Mouse (Mus musculus) yolk sac, embryonic 10.5 days (tissue): ENCODE measurements at regions not wholly inside any gene's neighbourhood (a gene's known extent, or its start where the extent isn't known, plus 50 kb on each side); places are given as distances from the start of the nearest gene placed in this dataset.
"Not testable (repeated sequence)": the region's sequence is repeated elsewhere in the genome, so short reads cannot be mapped to it uniquely, and the experiment has no call there.

ENCODE experiments used
- DNase-seq: peaks from one replicate; pipeline ENCODE4 v3.0.0-alpha.2; 2017; ENCODE audit warnings: low spot score

DNA sequence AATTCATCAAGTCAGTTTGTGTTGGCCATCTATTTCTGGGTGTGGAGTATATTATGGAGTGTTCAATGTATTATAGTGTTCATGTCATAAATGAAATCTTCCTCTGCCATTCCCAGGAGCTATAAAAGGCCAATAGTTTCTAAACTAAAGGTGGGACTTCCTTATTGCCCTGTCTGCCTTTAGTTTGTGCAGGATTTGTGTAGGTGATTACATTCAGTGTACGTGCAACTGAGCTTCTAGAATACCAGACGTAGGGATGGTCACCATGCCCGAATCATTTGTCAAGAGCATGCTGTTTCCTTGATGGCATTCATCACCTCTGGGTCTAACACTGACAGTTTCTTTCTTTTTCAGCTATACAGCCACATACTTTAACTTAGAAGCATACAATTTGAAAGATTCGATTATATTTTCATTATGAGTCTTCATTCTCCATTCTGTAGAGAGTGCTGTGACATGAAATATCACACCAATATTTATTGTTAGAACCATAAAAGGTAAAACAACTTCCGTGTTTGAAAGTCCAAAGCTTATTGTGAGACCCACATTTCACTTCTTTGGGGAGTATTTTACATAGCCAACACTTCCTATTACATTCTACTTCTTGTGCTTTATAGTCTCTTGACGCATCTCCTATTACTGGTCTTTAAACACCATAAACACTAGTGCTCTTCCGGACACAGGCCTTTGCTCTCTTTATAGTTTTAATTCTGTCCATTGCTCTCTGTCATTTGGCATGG is 494.1 kb upstream of the Klf6 start:
- DNase-seq = no peak

- no peak for DNase-seq
Measured at GRCm38 (mm10) chr13:5370007-5370406, 491.3 kb upstream of the Klf6 start.

DNA sequence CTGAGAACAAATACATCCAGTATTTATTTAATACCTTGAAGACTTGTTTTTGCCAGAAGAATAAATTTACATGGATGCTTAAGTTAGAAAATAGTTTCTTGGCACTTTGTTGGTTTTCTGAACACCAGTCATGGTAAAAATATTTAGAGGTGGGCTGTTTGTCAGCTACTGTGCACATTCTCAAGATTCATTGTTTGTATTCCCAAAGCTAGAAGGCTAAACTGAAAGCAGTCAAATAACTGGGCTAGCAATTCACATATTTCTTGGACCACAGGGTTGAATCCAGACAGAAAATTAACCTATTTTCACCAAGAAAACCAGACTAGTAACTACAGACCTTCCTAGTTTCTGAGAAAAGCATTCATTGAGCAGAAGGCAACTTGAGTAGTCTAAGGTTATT is 488.1 kb upstream of the Klf6 start:
- DNase-seq = no peak

DNA sequence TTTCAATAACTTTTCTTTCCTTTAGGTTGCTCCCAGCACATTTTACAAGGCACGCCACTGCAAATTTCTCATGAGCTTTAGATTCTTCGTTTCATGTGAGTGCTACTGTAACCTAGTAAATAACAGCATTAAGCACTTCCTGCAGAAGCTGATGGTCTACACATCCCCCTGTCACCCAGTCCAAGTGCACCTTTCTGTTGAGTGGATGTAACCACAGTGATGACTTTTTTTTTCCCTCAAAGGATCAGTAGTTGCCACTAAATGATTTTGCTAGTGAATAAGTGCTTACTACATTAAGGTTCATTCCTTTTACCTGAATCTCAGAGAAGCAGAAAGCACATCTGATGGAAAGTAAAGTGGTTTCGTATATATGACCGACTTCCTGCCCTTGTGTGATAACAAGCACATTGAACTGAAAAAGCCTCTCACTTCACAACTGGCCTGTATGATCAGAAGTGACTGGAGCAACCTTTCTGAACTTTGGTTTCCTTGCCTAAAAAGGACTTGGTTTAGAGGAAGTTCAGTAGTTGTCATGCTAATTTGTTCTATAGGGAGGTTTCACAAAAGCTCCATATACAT is 453.0 kb upstream of the Klf6 start:
- no peak for DNase-seq

DNA sequence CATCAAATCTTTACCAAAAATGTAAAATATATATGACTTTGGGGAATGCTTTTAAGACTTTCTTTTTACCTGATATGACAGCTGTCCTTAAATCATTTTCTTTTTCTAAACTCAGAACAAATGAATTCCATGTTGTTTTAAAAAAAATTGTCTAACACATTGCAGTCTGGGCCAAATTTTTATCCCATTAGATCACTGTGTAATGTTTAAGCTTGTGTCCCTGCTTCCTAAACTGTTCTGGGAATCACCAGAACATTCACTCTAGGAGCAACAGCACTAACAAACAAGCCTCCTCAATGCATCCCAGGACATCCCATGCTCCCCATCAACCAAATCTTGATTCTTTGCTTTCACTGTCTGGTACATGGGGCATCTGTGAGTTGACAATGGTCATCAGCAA is 449.2 kb upstream of the Klf6 start:
- DNase-seq = no peak

- not testable (repeated sequence) for DNase-seq
Measured at GRCm38 (mm10) chr13:5413009-5413408, 448.3 kb upstream of the Klf6 start.

GRCm38 (mm10) chr13:5424110-5424509 is 437.2 kb upstream of the Klf6 start:
- no peak for DNase-seq

- no peak for DNase-seq
Measured at GRCm38 (mm10) chr13:5425491-5426232, 435.6 kb upstream of the Klf6 start.

DNA sequence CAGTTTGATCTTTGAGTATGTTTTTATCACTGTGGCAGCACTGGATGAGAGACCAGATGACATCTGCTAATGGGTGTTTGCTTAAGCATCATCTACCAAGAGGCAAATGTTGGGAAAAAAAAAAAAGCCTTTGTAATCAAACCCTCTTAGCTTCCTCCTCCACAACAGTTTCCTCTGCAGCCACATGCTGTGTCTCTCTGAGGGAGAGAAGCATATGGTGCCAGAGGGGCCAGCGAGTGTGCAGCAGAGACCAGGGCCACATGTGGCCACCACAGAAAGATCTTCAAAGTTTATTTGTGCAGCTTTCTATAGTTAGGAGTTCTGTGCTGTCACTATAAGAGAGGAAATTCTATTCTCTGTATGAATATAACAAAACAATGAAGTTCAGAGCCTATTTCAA is 427.6 kb upstream of the Klf6 start:
- DNase-seq = no peak

DNA sequence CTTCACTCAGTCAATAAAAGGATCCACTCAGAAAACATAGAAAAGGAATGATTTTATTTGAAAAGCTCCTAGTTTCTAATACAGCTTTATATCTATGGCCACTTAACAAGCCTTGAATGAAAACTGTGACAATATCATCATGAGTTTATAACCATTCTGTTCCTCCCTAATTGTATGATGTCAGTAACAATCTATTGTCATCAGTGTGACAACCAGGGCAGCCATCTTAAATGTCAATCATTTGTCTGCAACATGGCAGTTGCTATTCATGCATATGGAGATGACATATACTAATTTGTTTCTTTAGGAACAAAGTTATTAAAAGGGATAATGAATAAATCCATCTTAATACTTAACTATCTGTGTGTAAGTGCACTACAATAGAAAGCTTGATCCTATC is 426.2 kb upstream of the Klf6 start:
- no peak for DNase-seq

DNA sequence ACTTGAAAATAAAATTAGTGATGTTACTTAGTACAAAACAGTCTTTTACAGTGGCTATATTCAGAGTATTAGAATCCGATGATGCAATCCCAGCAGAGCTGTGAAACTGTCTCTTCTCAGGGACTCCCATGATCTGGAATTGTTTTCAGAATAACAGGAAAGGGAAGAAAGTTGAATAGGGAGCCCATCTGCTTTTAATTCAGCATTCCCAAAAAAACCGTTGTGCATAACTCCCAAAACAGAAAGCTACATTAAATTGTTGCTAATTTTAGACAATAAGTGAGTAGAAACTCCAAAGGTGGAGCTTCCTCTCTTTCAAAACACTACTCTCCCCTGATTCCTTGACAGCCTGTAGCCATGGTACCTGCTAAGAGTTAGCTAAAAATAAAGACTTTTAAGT is 425.1 kb upstream of the Klf6 start:
- DNase-seq = no peak

- no peak for DNase-seq
Measured at GRCm38 (mm10) chr13:5440454-5440853, 420.8 kb upstream of the Klf6 start.

DNA sequence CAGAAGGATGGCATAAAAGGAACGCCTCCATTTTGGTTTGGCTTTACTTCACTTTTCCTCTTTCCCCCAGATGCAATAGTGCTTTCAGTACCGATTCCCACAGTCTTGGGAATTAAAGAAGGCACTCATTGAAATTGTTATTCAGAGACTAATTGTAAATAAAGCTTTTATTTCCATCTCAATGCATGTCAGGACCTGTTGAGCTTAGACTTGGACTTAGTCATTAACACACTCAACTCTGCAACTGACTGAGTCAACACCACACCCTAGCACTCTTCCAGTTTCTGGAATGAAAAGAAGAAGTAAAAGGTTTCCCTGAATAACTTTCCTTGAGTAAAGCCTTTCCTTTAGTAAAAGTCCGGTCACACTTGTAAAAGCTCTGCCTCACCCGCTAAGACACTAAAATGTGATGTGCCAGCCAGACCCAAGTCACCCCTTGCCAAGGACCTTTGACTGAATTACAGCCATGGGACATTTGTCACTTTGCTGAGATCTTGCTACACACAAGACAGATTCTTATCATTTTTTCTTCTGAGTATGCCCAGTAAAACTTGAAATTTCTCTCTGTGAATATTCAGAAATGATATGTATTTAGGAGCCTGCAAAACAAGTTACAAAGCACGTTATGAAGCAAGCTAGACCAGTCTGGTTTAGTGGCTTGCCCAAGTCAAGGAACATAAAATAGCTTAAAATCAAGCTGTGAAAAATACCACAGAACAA is 416.4 kb upstream of the Klf6 start:
- no peak for DNase-seq

DNA sequence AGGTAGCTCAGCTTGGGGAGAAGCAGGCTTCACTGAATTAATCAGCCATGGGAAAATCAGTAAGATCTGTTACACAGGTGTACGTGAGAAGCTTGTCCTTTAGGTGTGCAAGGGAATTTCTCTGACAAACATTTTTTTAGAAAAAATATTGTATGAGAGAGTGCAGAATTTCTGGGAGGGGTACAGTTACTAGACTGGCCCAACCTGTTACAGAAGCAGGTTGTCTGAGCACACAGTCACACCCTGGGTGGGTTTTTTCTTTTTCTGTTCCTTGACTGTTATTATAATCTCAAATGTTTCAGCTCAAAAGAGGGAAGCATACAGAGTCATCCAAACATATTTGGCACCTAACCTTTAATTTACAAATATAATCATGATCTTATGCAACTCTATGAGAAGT is 412.7 kb upstream of the Klf6 start:
- no peak for DNase-seq

DNA sequence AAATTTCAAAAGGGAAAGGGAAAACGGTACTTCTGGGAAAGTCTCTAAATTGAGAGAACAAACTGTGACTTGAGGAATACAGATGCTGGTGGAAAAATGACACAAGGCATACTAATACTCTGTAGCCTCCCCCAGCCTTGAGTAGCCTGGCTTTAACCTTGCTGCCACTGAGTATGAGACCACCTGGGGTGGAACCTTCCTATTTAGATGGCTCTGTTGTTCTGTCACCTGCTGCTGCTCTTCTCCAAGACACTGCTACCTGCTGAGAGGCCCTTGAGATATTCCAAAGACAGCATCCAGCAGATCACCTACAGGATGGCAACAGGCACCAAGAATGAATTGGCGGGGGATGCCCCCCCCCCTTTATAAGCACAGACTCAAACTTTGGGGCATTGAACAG is 380.5 kb upstream of the Klf6 start:
- DNase-seq = no peak

GRCm38 (mm10) chr13:5492266-5492665 is 369.0 kb upstream of the Klf6 start:
- DNase-seq = no peak

GRCm38 (mm10) chr13:5497535-5497934 is 363.7 kb upstream of the Klf6 start:
- DNase-seq = peak; percentile 3

DNA sequence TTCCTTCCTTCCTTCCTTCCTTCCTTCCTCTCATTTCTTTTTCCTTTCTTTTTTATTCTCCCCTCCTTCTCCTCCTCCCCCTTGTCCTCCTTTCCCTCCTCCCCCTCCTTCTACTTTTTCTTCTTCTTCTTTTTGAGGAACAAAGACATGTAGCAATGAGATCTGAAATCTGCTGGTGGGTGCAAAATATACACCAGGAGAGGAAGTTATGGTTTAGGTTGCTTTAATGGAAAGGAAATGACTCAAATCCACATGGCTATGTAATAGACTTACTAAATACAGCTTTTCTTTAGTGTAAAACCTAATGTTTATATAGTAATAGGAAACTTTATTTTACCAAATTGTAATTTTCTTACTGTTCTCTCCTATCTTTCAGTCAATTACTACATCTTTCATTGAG is 349.5 kb upstream of the Klf6 start:
- DNase-seq = no peak

- DNase-seq = no peak
Measured at GRCm38 (mm10) chr13:5515552-5515951, 345.7 kb upstream of the Klf6 start.

GRCm38 (mm10) chr13:5516088-5516487 is 345.2 kb upstream of the Klf6 start:
- DNase-seq = no peak

GRCm38 (mm10) chr13:5519181-5519580 is 342.1 kb upstream of the Klf6 start:
- DNase-seq = no peak

DNA sequence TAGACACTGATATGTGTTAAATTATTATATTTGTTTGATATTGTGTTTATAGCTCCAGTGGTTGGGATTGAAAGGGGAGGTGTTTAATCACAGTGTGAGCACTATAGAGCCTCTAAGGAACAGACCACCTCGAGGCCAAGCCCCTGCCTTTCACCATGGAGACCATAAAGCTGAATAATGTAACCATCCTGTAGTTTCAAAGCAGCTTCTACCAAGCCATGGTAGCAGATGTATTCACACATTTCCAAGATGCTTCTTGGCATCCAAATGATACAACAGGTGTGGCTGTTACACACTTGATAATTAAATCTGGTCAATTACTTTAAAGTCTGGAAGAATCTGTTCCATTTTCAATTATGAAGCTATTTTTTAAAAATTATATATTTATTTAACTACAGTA is 341.7 kb upstream of the Klf6 start:
- no peak for DNase-seq

- DNase-seq = no peak
Measured at GRCm38 (mm10) chr13:5527400-5527799, 333.9 kb upstream of the Klf6 start.
